ENCODE assay signal across 15 mouse cellular contexts in genomic region chr4:149602236-149602635, GRCm38 (mm10).
"Had no signal": no experiment of that assay in that cellular context is flagged by ENCODE, and none has a peak within 500 bp of the region (broad histone marks: within the 10 kb centered on the region; RNA-seq: fewer than 3 reads in every experiment).

No protein-coding gene starts in this region.

- H3K27me3 ChIP-seq: limb, embryonic 13.5 days; liver, embryonic 13.5 days; midbrain, embryonic 13.5 days; neural tube, embryonic 12.5 days; neural tube, embryonic 15.5 days had no signal

- ATAC-seq: midbrain, embryonic 13.5 days had no signal

- DNase-seq: kidney, adult 9 months; kidney, postnatal 14 days; kidney, postnatal 4 days; liver; liver, embryonic 13.5 days; lung, adult 2 months; right cerebral cortex, adult 18-20 months; right cerebral cortex, postnatal 14 days; right cerebral cortex, postnatal 4 days; thymus, adult 2 months; thymus, postnatal 36 days had no signal
